26 mouse cellular contexts compared by ENCODE assay signal in genomic region chr14:112008651-112009050, GRCm38 (mm10).
A peak's percentile ranks its signal among the peaks of the same experiment; 100 is the strongest.
DNase-seq lines count a peak whose midpoint lies in the region; TF ChIP-seq lines count a peak whose summit lies in the region.
"Had no signal": no experiment of that assay in that cellular context is flagged by ENCODE, and none has a peak within 500 bp of the region (broad histone marks: within the 10 kb centered on the region; RNA-seq: fewer than 3 reads in every experiment).

No protein-coding gene starts in this region.

- WGBS in cerebellum, adult 2 months = 32% methylated on average over 3 of the region's 3 CpGs

- no peak for TF ChIP-seq POLR2A in cerebellum, adult 2 months (IDR thresholded peaks at IDR 0.05; ENCODE audit: borderline replicate concordance, insufficient read depth, low read length)

- H3K4me3 ChIP-seq in cerebellum, adult 2 months (replicated peaks; ENCODE audit: insufficient read depth, low read depth, low read length) = no peak overlapping the region
- H3K4me3 ChIP-seq: embryonic facial prominence, embryonic 10.5 days; embryonic facial prominence, embryonic 13.5 days; erythroblast, embryonic 14.5 days; forebrain, embryonic 12.5 days; forebrain, embryonic 15.5 days; heart, adult 2 months; heart, embryonic 10.5 days; heart, embryonic 13.5 days; hindbrain, embryonic 12.5 days; hindbrain, embryonic 15.5 days had no signal

- H3K27ac ChIP-seq in cerebellum, adult 2 months (ENCODE audit: insufficient read depth, low read length) = no peak overlapping the region
- H3K27ac ChIP-seq: embryonic facial prominence, embryonic 10.5 days; embryonic facial prominence, embryonic 13.5 days; forebrain, embryonic 12.5 days; forebrain, embryonic 15.5 days; heart, adult 2 months; heart, embryonic 10.5 days; heart, embryonic 13.5 days; hindbrain, embryonic 12.5 days; hindbrain, embryonic 15.5 days had no signal

- no peaks in the 10 kb centered on the region for H3K4me1 ChIP-seq in cerebellum, adult 2 months (ENCODE audit: control insufficient read depth, insufficient read depth, low read length)
- H3K4me1 ChIP-seq: embryonic facial prominence, embryonic 10.5 days; embryonic facial prominence, embryonic 13.5 days; forebrain, embryonic 12.5 days; forebrain, embryonic 15.5 days; heart, embryonic 10.5 days; heart, embryonic 13.5 days; hindbrain, embryonic 12.5 days; hindbrain, embryonic 15.5 days had no signal

- H3K27me3 ChIP-seq in cerebellum, adult 2 months (ENCODE audit: control insufficient read depth, insufficient read depth, low read length) = no peaks in the 10 kb centered on the region
- H3K27me3 ChIP-seq: embryonic facial prominence, embryonic 13.5 days; forebrain, embryonic 12.5 days; forebrain, embryonic 15.5 days; heart, embryonic 13.5 days; hindbrain, embryonic 12.5 days; hindbrain, embryonic 15.5 days had no signal

- peak; percentile 53 to 69 for DNase-seq in cerebellum, postnatal 10 days
- DNase-seq in cerebellum, adult 2 months = no peak
- peak; percentile 20 for DNase-seq in layer of hippocampus, adult 11-12 months (ENCODE audit: low spot score)
- DNase-seq in layer of hippocampus, adult 9-10 months (ENCODE audit: low spot score) = no peak
- peak; percentile 13 for DNase-seq in brain, adult 2 months (ENCODE audit: low read depth, low spot score)
- peak; percentile 16 to 34 for DNase-seq in layer of hippocampus, postnatal 36 days
- DNase-seq in kidney, adult 11 months = no peak
- DNase-seq: adrenal gland, adult 8-10 months; adrenal gland, postnatal 25 days; cerebellum, adult 11 months; cerebellum, adult 8-10 months; cerebellum, postnatal 36 days; embryo, embryonic 11 days; gastrocnemius, postnatal 25 days; heart, adult 2 months; heart, postnatal 14 days; heart, postnatal 4 days had no signal

- TF ChIP-seq CTCF in cerebellum, adult 2 months (IDR thresholded peaks at IDR 0.05; ENCODE audit: borderline replicate concordance, insufficient read depth, low read depth, low read length) = no peak

Comparison
In these comparisons a context has a peak if more than half of its experiments do, and no peak if none do; other contexts are left out.
1. DNase-seq: peak in cerebellum, postnatal 10 days (2 of 2), layer of hippocampus, adult 11-12 months (single experiment), brain, adult 2 months (single experiment) and layer of hippocampus, postnatal 36 days (2 of 2); none in cerebellum, adult 2 months (0 of 2), layer of hippocampus, adult 9-10 months (single experiment) and kidney, adult 11 months (single experiment).